Mouse (Mus musculus): ENCODE data around the gene Nt5dc2.

DNA sequence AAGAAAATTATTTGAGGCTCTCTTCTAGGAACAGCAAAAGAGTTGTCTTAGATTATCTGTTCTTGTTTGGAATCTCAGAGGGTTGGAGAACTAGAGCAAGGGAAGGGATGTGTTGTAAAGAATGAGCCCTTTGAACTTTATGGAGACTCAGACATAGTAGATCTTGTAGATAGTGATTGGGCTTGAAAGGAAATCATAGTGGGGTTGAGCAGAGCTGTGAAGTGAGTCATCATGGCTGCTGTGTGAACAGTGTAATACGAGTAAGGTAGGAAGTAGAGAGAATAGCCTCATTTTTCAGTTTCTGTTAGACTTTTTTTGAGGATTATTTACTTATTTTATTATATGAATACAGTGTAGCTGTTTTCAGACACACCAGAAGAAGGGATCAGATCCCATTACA lies 40.9 kb upstream of the Nt5dc2 start:
- TF ChIP-seq CTCF (IDR thresholded peaks at IDR 0.05; ENCODE audit: control insufficient read depth, insufficient read depth, low read length) (no peak), POLR2A (IDR thresholded peaks at IDR 0.05; ENCODE audit: borderline replicate concordance, control insufficient read depth, low read depth, low read length) (no peak)
